Mouse (Mus musculus) adrenal gland, adult 8-10 months (tissue): Measurements from ENCODE around the gene Aldh3a2. TPM values are rescaled to one million over a fixed set of nuclear protein-coding genes. Genes with fewer than 3 reads are reported as not detected.

Source experiments
- DNase-seq: peaks from one replicate; pipeline ENCODE4 v3.0.0; 2022
- total RNA-seq, 4 experiments: library from RNA; stranded (reverse); gene quantifications; 2 replicates each; pipeline ENCODE4 v1.2.4; 2022

The Aldh3a2 gene
- total RNA-seq, 4 experiments from 2014 or later = 54.6 to 81.7 (median 68.1) TPM

DNA sequence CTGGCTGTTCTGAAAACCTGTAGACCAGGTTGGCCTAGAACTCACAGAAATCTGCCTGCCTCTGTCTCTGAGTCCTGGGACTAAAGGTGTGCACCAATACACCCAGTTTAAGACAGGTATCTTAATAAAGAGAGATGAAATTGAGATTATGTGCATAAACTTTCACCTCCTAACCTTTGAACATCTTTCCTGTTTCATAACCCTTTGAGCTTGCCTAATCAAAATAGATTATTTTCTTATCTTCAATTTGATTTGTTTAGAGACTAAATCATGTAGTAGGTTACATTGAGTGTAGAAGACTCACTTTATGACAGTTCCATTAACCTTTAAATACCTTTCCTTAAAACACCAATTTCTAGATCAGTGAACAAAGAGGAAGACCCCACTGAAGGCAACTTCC is 4.3 kb upstream of the Aldh3a2 start:
- DNase-seq = no peak

DNA sequence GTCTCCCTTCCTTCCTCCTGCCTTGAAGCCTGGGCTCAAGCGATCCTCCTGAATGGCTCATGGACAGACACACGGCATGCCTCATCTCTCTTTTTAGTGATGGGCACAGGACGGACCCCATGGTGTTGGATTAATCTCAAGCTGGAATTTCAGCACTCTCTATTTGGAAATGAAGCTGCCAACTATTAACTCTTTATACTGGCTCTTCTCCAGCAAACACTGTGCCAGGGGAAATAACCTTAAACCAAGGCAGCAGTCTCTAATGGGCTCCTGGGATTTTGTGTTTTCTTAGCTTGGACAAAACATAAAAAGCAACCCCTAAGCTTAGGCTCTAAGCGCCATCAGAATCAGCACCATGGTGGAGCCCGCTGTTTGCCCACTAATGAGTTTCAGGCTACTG is 3.1 kb upstream of the Aldh3a2 start:
- no peak for DNase-seq

DNA sequence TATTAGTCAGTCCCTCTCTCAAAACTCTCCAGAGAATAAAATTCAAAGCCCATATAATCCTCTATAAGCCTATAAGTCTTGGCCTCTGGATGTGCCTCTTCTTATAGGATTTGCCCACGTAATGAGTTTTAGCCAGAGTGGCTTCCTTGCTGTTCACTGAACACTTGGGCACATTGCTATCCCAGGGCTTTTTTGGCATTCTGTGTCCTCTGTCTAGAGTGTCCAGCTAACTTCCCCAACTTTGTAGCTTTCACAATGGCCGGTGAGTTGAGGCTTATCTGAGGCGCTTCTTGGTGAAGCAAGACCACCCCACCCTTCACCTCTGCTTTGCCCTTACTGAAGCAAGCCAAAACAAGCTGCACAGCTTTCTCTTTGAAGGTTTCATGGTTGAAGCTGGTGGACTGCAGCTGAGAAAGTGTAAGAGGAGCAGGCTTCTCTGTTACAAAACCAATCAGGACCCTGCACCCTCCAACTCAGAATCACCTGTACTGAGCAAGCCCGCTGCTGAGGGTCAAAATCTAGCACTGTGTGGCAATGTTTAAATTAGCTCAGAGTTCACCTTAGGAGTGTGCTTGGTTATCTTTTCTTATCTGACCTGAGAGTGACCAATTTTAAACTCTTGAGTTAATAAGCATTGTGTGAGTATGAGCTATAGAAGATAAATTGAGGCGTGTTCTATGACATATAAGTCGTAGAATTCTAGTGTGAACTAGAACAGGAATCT is 1.5 kb upstream of the Aldh3a2 start:
- DNase-seq = no peak

- no peak for DNase-seq
Measured at GRCm38 (mm10) chr11:61263841-61264240, 3.4 kb downstream of the Aldh3a2 start.

- DNase-seq = no peak
Measured at GRCm38 (mm10) chr11:61262516-61262915, 4.7 kb downstream of the Aldh3a2 start.

DNA sequence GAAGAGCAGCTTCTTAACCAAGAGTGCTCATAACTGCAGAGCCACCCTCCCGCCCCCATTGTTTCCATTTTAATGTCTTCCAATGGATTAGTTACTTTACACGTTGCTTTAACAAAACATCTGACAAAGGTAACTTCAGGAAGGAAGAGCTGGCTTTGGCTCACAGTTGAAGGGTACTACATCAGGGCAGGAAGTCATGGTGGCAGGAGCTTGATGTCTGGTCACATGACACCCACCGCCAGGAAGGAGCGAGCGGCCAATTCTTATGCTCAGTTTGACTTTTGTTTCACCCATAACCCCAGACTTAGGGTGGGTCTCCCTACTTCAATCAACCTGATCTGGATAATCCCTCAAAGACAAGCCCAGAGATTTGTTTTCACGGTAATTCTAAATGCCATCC is 8.2 kb downstream of the Aldh3a2 start:
- no peak for DNase-seq

DNA sequence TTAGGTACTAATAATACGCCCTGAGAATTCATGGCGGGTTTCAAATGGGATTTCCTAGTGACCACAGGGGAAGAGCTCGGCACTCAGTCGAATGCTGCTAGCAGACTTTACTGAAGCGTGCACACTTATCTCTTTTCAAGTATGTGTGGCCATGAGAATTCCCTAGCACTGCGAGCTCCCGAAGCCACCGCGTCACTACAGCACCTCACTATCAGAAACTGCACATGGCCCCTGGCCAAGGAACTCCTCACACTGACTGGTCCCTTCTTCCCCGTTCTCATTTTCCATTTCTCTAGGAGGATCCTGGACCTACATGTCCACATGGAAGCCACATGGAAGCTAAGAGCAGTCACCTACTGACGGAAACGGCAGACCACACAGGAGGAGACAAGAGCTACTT is 14.5 kb downstream of the Aldh3a2 start:
- DNase-seq = no peak

DNA sequence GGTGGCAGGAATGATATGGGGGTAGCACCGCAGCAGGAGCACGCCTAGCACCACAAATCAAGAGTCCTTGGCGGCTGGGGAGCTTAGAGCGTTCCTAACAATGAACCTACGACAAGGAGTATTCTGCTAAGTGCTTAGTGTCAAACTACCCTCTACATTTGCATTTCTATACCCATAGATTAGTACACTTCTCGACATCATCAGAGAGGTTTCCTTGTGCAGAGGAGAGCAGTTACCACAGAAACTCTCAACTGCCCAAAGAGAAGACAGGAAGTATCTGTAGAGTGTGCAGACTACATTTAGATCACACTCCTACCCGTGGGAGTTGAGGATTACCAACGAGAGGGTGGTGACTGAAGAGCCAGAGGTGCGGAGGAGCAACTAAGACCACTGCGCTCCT is 15.5 kb downstream of the Aldh3a2 start:
- DNase-seq = no peak

DNA sequence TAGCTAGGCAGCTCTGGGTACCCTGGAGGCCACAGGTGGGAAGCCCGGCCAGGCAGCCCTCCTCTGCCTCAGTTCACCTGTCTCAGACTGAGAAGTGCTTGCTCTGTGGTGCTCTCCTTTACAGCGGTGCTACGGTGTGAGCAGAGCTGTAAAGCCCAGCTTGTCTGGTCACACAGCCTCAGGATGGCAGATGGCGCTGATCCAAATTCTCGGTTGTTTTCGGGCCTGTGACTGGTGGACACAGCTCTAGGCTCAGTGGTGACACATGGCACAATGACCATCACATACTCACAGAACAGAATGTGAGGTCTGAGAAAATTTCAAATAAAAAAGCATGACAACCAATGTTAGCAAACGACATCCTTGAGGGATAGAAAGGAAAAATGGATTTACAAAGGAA is 22.9 kb downstream of the Aldh3a2 start:
- DNase-seq = no peak

DNA sequence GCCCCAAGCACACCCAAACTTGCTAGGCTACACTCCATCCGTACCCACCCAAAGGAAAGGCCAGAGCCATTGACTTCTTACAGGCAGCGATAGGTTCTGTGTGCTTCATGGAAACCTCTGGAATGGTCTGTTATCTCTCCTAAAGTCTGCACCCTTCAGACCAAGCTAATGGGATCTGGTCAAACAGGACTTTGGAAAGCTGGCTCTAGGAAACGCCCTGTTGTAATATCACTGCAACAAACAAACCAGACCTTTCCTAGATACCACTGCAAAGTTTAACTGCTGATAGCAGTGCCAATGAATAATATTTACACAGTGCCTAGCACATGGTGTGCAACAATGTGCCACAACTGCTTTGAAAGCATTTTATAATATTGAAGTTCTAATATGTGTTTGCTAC is 31.2 kb downstream of the Aldh3a2 start:
- DNase-seq = no peak

DNA sequence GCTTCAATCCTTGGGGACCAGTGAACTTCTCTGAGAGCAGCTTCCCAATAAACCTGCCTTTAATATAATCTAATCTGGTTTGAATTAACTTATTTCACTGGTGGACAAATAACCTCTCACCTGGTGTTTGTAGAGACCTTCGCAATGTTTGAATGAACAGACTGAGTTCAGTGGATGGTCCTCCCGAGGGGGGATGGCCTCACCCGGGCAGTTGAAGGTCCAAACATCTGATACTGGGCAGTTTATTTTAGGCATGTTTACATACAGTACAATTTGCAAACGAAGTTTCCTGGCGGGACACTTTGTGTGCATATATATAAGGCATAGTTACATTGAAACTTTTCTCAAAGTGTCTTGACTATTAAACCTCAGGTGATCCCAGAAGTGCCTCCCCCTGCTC is 33.1 kb downstream of the Aldh3a2 start:
- DNase-seq = no peak

- DNase-seq = peak; percentile 34
Measured at GRCm38 (mm10) chr11:61231329-61231728, 35.9 kb downstream of the Aldh3a2 start.

- no peak for DNase-seq
Measured at GRCm38 (mm10) chr11:61228406-61228805, 38.9 kb downstream of the Aldh3a2 start.

DNA sequence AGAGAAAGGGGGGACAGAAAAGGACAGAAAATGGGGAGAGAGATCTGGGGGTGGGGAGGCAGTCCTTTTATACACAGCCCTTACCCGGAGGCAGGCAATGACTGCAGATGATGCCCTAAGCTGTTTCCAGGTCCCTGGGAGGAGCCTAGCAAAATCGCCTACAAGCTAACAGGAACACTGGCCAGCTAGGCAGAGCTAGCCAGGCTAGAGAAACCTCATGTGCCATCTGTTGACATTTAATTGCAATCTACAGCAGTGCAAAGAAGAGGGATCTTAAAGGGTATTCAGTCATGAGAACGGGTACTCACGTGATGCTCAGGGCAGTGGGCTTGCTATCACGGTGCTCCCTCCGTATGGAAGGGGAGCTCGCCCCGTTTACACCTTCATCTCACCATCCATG is 39.4 kb downstream of the Aldh3a2 start:
- no peak for DNase-seq

- no peak for DNase-seq
Measured at GRCm38 (mm10) chr11:61225941-61226412, 41.3 kb downstream of the Aldh3a2 start.

GRCm38 (mm10) chr11:61225511-61225910 is 41.8 kb downstream of the Aldh3a2 start:
- DNase-seq = no peak

GRCm38 (mm10) chr11:61224907-61225306 is 42.4 kb downstream of the Aldh3a2 start:
- no peak for DNase-seq

DNA sequence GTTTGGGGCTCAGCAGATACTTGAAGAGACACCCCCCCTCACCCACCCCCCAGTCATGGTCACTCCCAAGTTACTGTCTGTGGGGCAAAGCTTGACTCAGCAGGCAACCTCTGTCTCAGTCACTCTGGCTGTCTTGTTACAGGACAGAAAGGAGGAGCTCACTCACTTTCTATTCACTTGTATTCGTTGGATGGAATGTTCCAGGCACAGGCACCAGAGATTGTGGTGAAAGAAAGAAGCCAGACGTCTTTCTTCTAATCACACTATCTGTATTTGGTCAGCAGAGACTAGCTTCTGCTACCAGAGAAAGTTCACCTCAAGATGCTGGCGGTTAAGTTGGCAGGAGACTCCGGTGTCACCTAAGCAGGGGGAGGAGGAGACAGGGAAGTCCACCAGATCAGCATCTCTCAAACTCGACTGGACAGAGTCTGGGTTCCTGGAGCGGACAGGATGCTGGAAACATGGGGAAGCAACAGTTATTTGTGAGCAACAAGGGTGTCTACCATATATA is 43.0 kb downstream of the Aldh3a2 start:
- DNase-seq = no peak

- DNase-seq = no peak
Measured at GRCm38 (mm10) chr11:61222971-61223745, 44.1 kb downstream of the Aldh3a2 start.

DNA sequence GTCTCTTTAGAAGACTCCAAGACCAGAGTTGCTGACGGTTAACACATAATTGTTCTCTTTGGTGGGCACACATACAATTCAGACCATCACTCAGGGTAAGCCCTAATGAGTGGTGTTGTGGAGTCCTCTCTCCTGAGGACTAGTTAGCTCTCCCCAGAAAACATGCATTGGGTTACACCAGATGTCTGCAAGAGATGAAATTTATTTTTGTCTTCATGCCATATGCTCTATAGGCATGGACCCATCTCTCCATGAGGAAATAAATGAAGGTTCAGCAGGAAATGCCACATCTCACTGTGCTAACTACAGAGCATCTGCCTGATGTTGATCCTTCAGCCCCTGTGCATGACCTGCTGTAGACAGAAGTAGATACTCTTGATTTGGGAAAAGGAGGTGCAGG is 45.3 kb downstream of the Aldh3a2 start:
- no peak for DNase-seq

GRCm38 (mm10) chr11:61220156-61220881 is 46.9 kb downstream of the Aldh3a2 start:
- no peak for DNase-seq

DNA sequence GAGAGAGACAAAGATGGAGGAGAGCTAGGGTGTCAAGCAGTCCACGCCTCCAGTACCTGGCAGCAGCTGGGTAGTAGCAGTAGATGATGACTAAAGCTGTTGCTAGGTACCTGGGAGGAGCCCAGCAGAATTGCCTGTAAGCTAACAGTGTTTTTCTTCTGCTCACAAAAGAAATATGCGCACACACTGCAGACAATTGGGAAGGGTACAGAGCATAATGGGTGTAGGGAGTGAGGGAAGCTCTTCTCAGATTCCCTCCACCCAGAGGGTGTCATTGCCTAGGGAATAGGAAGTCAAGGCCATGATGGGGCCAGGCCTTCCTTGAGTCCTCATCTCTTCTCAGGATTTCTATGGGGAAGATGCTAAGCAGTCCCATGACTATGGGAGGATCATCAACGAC is 51.3 kb downstream of the Aldh3a2 start:
- DNase-seq = no peak

- no peak for DNase-seq
Measured at GRCm38 (mm10) chr11:61212102-61212501, 55.2 kb downstream of the Aldh3a2 start.
